Mouse (Mus musculus): ENCODE measurements around the gene Srrm3.

The Srrm3 gene

DNA sequence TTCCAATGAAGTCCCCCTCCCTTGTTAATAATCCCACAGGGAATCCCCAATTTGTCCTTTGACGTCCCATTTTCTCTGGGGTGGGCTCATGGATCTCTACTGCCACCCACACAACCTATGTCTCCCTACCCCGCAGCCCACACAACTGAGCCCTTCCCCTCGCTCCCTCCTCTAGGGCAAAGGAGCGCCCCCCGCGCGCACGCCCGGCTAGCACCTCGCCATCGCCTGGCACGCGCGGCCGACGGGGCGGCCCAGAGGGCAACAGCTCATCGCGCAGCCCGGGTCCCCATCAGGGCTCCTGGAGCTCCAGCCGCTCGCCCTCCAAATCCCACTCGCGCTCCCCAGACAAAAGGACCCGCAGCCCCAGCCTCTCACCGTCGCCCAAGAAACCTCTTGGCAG, 62.0 kb downstream of the Srrm3 start:
- intact Hi-C loops (cut with DNase I) = no loop called here

DNA sequence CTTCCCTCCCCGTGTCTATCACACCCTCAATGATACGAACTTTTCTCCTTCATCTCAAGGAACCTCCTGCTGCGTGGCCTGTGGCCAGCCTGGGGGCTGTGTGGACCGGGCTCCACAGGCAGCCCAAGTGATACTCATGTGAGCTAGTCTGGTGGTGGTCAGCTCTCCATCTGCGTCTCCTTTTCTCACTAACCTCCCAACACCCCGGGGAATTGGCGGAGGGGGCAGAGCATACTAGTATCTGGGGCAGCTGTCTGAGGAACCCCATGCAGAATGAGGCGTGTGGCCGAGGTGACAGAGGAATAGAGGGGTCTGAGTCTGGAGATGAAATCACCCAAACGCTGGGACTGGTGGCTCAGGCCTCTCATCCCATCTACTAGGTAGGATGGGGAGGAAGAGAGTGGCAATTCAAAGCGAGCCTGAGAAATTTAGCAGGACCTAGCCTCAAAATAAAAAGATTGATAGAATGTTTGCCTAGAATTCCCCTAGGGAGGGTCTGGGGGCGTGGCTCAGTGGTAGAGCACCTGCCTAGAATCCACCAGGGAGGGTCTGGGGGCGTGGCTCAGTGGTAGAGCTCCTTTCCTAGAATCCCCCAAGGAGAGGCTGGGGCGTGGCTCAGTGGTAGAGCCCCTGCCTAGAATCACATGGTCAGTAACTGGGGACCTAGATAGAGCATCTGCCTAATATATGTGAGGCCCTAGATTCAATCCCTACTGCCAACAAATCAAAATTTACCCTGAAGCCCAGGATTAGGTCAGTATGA, 63.2 kb downstream of the Srrm3 start:
- intact Hi-C loops (cut with DNase I) = no loop called here

DNA sequence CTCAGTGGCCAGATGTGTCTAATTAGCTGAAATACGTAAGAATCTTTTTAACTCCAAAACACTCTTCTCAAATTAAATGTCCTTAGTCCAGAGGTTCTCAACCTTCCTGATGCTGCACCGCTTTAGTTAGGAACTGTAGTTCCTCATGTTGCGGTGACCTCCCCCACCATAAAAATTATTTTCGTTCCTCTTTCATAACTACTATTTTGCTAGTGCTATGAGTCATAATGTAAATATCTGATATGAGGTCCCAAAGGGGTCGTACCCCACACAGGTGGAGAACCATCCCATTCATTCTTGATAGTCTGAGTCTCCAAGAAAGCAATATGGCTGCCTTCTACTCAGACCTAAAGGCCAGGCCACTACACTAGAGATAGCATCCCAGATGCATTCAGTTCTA, 63.8 kb downstream of the Srrm3 start:
- intact Hi-C loops (cut with DNase I) = no loop called here

DNA sequence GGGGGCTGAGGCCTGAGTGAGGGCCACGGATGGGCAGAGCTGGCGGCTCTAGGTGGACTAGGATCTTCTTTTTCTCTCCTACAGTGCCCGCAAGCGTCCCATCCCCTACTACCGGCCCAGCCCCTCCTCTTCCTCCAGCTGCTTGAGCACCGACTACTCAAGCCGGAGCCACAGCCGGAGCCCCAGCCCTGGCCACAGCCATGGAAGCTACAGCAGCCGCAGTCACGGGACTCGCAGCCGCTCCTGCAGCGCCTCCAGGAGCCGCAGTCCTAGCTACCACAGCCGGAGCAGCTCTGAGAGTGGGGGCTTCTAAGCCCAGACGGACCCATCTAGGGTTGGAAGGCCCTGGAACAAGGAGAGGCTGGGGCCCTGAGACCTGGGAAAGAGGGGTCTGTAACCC, 66.3 kb downstream of the Srrm3 start:
- intact Hi-C loops (cut with DNase I) = no loop called here

DNA sequence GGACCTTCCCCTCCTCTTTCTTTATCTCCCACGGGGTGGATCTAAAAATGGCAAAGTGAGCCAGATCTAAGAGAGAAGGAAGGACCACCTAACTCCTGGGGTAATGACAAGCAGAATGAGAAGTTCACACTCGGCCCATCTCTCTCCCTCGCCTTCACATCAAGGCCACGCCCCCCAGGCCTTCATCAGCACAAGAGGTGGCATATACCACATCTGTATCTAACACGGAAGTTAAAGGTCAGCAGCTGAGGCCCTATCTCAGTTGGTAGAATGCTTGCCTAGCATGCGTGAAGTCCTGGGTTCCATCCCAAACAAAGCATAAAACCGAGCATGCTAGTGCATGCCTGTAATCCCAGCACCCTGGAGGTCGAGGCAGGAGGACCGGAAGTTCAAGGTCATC, 67.1 kb downstream of the Srrm3 start:
- intact Hi-C loops (cut with DNase I) = no loop called here

DNA sequence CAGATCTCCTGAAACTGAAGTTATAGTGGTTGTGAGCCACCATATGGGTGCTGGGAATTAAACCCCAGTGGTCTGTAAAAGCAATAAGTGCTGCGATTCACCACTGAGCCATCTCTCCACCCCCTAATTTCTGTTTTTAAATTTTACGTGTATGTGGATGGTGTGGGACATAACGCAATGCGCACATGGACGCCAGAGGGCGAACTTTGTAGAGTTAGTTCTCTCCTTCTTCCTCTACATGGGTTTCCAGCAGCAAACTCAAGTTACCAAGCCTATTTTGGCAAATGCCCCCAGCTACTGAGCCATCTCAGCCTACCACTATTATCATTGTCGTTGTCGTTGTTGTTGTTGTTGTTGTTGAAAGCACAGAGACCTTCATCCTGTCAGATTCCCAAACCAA, 70.5 kb downstream of the Srrm3 start:
- intact Hi-C loops (cut with DNase I) = loop anchor here (5.0 kb wide), 1 partner anchor 185 kb away; no protein-coding TSS in a partner anchor

DNA sequence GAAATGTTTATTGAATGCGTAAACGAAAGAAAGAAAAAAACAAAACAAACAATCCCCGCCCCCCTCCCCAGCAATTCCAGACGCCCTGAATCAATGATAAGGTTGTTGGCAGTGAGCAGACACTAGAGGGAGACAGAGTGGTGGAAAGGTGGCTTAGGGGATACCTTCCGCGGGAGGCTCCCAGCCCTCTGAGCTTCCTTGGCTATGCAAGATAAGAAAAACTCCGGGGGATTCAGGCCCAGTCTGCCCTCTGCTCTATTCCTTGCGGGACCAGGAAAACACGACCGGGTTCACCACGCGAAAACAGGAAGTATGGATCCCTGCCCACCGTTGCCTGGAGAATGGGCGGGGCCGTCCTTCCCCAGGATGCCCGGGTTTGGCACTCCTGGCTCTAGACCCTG, 71.1 kb downstream of the Srrm3 start:
- intact Hi-C loops (cut with DNase I) = loop anchor here (5.0 kb wide), 1 partner anchor 184 kb away; no protein-coding TSS in a partner anchor

DNA sequence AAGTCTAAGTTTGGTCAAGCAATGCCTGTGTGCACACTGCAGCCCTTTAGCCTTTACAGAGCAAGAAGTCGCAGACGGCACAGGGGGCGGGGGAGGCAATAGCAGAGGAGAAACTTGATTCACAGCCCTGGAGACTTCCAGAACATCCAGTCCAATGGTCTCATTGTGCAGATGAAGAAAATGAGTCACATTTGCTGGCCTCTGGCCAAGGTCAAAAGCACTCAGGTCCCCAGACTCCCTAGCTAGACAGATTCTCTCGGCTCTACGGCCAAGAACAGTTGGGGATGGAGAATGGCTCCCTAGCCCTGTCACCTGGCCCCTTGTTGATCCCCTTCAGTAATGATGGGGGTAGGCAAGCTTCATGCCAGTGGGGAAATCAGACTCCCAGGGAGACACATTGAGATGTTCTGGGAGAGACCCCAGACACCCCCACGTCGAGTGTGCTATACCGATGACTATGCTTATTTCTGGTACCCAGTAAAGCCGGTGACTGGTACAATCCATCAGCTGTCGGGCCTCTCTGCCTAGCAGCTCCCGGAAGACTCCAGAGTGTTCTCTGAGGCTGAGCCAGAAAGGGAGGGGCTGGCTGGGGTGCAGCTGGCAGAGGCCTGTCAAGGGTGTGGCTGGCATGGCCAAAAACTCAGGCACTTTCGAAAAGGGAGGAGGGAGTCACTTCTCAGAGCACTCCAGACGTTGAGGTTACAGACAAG, 72.9 kb downstream of the Srrm3 start:
- intact Hi-C loops (cut with DNase I) = loop anchor here (5.0 kb wide), 1 partner anchor 183 kb away; no protein-coding TSS in a partner anchor

DNA sequence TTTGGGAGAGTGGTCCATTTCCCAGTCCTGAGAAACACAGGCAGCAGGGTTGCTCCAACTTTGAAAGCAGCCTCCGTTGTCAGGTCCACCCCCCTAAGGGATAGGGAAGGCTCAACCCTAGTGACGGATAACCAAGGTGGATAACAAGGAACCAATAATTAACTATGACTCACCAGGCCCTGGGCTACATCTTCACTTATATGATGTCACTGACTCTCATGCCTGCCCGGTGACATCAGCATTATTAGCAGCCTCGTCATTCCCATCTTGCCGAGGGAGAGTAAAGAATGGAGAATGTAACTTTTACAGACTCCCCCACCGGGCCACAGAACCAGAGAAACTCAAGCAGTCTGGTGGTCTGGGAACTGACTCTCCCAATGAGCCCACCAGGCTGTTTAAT, 78.0 kb downstream of the Srrm3 start:
- intact Hi-C loops (cut with DNase I) = no loop called here

DNA sequence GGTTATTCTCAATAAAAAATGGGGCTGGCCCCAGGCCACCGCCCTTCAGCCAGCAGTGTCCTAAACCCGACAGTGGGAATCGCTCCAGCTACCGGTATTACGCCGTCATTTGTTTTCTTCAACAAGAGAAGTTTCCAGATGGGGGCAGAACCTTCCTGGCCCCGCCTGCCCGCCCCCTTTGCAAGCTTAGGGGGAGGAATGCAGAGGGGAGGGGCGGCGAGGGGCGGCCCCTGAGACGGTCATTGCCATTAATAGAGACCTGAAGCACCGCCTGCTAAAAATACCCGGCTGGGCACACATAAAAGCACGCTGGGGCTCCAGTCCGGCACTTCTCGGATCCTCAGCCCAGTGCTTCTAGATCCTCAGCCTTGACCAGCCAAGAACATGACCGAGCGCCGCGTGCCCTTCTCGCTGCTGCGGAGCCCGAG, 81.0 kb downstream of the Srrm3 start, which contains the start of gene Hspb1:
TSS of gene Hspb1 (plus strand) at position 245 of the 428 bp plus-strand sequence.
- intact Hi-C loops (cut with DNase I) = no loop called here

DNA sequence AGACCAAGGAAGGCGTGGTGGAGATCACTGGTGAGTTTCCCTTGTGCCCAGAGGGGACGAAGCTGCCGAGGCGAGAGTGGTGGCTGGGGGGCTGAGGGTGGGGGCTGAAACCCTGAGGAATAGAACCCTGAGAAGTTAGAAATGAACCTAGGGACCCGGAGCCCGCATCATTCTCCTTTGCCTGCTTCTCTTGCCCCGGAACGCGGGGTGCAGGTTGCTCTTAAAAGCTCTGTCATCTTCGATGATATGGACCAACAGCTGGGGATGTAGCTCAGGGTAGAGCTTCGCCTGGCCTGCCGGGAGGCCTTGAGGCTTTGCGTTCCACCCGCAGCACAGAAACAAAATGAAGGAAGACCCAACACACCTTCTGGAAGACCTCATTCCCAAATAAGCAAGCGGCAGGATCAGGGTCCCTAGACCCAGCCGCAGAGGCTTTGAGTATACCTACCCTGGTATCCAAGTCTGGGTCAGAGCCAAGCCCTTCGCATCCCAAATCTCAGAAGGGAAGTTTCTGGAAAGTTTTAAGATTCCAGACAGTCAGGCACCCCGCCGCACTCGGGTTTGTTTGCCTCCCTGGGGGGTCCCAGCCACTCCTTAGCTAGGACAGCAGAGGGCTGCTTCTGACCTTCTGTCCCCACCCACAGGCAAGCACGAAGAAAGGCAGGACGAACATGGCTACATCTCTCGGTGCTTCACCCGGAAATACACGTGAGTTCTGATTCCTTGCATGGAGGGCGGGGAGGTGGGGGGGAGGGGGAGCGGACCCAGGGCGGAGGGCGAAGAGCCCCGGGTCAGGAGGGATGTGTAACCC, 81.9 kb downstream of the Srrm3 start:
- intact Hi-C loops (cut with DNase I) = no loop called here

DNA sequence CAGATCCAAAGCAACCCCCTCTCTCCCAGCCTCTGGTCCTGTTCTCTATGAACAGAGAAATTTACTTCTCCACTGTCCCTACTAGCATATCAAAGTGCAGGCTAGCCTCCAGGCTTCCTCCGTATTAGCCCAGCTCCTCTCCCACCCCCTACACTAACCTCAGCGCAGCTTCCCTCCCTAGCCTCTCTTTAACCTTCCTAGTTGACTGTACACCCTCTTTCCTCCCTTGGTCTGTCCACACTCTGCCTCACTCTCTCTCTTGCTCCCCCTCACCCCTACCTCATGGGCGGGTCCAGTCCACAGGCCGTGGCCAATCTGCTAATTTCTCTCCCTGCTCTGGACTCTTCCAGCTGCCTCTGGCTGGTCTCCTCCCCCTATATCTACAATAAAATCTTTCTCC, 83.6 kb downstream of the Srrm3 start:
- intact Hi-C loops (cut with DNase I) = no loop called here

DNA sequence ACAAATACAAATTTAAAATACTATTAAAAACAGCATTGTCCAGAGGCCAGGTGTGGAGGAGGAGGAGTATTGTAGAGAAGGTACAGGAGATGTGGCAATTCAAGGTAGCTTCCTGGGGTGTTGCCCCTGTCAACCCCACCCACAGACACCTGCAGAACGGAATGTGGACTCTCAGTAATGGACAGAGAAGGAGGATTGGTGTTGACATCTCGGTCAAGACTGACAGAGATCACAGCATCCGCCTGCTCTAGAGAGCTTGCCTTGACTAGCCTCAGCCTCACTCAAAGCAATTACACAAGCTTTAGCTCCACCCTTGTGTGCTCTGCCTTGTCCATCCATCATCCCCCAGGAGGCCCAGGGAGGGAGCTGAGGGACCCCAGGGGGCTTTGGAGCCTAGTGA, 84.2 kb downstream of the Srrm3 start:
- intact Hi-C loops (cut with DNase I) = no loop called here

DNA sequence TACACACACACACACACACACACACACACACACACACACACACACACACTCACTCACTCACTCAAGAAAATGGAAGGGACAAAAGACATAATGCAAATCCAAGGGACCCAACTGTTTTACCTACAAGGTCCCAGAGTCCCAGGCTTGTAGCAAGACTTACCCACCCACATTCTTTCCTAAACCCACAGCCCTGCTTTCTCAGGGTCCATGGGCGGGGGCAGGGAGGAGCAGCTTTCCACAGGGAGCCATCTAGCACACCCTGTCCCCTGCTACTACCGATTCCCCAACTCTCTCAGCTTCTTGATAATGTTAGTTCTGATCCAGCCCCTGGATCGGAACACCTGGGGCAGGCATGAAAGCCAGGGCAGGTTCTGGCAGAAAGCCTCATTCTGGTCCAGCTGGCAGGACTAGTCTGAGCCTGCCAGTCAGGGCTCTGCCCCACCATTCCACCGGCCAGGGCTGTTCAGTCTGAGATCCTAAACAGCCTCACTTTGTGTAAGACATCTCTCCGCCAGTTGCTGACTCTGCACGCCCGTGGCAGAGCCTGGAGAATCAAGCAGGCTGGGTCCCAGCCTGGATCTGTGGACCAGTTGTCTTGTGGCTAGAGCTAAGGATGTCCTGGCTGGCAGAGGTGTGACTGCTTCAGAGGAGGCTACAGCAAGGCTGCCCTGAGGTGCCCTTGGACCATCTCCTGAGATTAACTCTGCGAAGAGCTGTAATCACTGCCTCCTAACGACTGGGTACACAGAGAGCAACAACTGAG, 86.1 kb downstream of the Srrm3 start:
- intact Hi-C loops (cut with DNase I) = no loop called here

DNA sequence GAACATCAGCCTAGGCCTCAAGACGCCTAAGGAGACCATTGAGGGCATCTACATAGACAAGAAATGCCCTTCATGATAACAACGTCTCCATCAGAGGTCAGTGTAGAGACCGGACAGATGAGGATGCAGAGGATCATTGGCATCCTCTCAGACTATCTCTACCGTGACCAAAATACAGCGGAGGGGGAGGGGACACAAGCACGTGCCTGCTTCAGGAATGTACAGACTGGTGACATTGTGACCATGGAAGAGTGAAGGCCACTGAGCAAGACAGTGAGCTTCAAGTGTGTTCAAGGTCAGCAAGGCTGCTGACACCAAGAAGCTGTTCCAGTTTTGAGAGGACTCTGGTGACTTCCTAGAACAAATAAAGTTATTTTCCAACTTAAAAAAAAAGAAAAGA, 88.3 kb downstream of the Srrm3 start:
- intact Hi-C loops (cut with DNase I) = loop anchor here (5.0 kb wide), 1 partner anchor 167 kb away; no protein-coding TSS in a partner anchor

DNA sequence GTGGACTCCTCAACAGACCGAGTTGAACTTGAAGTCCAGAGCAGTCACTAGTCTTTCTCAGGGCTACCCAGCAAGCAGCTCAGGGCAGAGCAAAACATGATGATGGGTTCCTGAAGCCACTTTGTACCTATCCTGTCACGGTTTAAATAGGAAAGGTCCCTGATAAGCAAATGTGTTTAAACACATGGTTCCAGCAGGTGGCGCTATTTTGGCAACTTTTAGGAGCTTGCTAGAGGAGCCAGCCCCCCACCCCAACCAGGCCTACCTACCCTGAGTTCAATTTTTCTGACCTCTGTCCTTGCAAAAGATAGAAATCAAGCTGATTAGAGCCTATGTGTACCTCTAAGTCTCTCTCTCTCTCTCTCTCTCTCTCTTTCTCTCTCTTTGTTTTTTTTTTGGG, 91.3 kb downstream of the Srrm3 start:
- intact Hi-C loops (cut with DNase I) = loop anchor here (5.0 kb wide), 1 partner anchor 164 kb away; no protein-coding TSS in a partner anchor

DNA sequence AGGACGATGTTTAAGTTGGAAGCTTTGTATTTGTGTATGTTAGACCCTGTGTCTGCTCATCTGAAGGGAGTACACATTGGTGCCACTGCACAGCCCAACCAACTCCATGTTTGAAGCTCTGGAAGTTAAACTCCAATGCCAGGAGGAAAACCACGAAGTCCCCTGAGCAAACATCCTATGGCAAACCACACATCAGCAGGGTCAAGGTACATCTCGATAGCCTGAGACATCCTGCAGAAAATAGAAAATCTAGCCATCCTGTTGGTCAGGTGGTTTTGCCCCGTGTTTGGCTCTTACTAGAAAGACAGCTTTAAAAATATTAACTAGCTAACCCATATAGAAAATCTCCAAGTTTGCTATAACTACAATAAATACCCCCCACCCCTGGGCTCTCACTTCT, 92.3 kb downstream of the Srrm3 start:
- intact Hi-C loops (cut with DNase I) = loop anchor here (5.0 kb wide), 1 partner anchor 163 kb away; no protein-coding TSS in a partner anchor

DNA sequence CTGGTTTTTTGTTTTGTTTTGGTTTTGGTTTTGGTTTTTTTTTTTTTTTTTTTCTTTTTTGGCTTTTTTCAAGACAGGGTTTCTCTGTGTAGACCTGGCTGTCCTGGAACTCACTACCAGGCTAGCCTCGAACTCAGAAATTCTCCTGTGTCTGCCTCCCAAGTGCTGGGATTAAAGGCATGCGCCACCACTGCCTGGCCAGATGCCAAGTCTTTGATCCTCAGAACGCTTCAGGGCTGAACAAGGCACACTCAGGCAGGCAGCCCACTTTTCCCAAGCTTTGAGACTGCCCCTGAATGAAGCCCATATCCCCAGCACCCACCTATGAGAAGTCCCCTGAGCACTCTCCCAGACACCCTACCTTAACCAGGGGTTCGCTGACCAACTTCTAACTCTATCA, 93.1 kb downstream of the Srrm3 start:
- intact Hi-C loops (cut with DNase I) = loop anchor here (5.0 kb wide), 2 partner anchors 67 to 162 kb away; no protein-coding TSS in a partner anchor

DNA sequence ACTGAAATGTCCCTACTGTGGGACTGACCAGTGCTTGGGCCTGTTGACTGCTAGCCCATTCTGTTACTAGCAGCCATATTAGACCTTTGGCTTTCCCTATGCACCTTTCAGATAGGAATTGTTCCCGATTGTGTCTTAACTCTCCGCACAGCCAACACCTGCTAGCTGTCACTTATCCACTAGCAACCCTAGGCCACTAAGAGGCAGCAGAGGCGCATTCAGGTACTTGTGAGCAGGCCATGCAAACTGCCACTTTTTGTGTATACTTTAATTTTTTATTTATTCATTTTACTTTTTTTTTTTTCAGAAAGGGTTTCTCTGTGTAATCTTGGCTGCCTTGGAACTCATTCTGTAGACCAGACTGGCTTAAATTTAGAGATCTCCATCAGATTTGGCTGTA, 94.0 kb downstream of the Srrm3 start:
- intact Hi-C loops (cut with DNase I) = loop anchor here (5.0 kb wide), 1 partner anchor 67 kb away; no protein-coding TSS in a partner anchor

DNA sequence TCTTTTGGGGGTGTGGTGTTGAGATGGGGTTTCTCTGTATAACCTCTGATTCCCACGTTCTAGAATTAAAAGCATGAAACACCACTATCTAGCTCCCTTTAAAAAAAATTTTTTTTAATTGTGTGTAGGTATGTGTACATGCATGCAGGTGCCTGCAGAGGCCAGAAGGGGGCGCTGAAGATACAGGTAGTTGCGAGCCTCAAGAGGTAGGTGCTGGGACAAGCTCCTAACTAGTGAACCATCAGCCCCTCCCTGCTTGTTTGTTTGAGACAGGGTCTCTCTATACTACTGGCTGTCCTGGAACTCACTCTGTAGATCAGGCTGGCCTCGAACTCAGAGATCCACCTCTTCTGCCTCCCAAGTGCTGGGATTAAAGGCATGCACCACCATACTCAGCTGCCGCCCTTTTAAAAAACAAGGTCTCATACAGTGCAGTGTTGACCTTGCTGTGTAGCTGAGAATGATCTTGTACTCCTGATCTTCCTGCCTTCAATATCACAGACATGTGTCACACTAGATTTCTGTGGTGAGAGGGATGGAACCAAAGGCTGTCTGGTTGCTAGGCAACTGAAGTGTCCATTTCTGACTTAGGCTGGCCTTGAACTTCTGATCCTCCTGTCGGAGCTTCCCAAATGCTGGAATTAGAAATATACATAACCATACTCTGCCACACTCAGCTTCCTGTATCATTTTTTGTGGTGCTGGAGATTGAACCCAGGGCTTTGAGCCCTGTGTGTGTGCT, 94.8 kb downstream of the Srrm3 start:
- intact Hi-C loops (cut with DNase I) = loop anchor here (5.0 kb wide), 1 partner anchor 66 kb away; no protein-coding TSS in a partner anchor

All from adrenal gland (tissue).